Mouse (Mus musculus): ENCODE results near the gene Fxyd7.

The Fxyd7 gene

DNA sequence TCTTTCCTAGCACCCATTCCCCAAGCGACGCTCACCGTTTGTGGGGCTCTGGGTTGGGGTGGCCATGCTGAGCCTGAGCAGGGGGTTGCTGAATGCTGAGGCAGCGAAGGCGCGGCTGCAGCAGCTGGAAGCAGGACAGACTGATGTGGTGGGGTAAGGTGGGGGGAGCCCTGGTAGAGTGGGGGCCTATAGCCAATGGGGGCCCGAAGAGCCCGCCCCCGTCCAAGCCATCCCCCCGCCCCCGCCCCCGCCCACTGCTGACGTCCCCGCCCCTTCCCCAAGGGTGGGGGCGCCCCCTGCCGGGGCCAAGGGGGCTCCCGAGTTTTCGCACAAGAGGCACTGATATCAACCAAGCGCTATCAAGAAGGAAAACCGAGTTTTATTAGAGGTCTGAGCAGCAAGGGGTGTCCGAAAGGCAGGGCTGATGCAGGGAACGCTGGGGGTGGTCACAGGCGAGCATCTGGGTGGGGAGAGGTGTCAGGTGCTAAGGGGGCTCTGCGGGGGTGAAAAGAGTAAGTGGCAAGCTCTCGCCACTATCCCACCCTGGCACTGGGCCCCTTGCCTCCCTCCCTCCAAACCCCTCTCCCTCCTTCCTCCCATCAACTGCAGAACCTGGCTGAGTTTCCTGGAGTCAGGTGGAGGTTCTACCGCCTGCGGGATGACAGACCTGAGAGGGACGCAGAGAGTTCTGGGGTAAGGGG, at the start of gene Fxyd7:
Fxyd7 (minus strand) TSS at position 147 of the 701 bp plus-strand sequence.
- peak in 1 of 2 experiments; percentile 29 for DNase-seq

DNA sequence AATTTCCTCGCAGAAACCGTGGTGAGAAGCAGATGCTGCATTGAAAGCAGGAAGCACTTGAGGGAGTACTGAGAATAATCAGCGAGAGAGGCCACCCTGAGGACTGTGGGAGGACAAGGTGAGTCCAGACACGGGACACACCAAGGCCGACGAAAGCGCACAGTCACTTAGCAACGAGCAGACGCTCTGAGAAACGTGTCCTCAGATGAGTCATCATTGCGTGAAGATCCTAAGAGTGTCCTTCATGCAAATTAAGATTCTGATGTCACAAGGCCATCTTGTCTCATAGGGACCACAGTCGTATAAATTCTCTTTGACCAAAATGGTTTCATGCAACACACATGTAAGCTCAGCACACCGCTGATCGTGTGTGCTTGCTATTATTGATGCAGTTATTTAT, 49.5 kb upstream of the Fxyd7 start:
- DNase-seq = no peak

DNA sequence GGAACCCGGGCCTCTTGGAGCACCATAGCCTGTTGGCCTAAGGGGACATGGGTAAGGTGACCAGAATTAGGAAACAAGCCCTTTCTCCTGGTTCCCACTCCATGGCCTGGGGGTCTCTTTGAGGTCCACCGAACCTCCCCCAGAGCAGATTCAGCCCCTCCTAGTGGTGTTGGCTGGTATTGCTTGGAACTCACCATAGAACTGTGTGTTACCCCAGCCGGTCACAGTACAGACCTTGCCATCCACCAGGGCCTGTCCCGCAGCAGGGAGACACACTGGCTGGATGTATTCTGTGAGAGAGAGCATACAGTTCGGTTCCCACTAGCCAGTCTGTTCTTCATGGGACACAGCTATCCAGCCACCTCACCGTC, 48.3 kb upstream of the Fxyd7 start:
- DNase-seq = no peak

DNA sequence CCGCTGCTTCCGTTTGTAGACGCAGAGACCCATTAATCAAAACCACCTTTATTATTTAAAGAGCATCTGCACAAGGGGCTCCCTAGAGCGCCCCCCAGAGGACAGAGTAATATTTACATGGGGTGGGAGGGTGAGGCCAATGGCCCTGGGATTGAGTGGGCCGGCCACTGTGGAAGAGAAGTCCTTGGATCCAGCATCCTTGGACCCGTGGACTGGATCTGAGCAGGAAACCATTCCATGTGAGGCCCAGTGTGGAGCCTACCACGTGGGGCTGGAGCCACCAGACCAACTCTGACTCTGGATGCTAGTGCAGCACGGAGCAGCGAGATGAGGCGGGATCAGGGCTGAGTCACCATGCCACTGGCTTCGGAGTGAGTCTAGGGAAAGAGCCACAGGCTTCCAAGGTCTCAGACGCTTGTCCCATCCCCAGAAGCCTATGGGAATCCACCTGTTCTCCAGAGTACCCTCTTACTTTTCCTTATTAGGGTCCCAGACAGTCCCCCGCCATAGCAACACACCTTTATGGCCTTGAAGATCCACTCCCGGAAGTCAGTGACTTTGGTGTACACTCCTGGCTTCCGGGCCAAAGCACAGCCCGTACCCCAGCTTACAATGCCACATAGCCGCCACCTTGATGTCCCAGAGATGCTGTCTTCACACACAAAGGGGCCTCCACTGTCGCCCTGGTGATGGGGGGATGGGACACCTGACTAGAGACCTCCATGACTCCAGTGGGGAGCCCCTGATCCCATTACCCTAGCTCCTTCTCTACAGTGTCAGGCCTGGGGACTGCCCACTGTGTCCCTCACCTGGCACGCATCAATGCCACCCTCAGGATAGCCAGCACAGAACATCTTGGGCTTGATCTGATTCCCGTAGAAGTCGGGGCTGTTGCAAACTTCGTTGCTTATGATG, 47.7 kb upstream of the Fxyd7 start:
- DNase-seq = peak in 1 of 2 experiments; percentile 49

DNA sequence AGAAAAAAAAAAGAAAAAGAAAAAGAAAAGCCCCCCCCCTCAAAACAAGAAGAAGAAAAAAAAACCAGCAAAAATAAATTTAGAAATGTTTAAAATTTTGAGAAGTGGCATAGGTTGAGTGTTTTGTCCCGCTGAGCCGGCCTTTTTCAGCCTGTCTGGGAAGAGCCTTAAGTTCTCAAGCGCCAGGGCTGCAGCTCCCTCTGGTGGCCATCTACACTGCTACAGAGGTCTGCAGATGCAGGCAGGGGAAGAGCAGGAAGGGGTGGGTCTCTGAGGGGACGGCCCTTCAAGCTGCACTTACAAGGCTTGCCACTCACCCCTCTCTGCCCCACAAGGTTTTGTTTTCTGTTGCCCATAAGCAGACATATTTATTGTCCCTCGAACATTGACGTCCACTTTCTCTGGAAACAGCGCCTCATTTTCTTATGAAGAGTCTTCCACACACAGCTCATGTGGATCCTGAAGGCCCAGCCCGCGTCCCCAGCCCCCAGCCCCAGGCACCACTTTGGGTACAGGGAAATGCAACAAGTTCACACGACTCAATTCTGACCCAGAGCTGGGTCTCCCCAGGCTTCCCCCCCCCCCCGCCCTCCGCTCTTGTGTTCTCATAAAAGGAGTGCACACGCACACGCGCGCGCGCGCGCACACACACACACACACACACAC, 46.4 kb upstream of the Fxyd7 start:
- DNase-seq = peak; percentile 93 to 97

DNA sequence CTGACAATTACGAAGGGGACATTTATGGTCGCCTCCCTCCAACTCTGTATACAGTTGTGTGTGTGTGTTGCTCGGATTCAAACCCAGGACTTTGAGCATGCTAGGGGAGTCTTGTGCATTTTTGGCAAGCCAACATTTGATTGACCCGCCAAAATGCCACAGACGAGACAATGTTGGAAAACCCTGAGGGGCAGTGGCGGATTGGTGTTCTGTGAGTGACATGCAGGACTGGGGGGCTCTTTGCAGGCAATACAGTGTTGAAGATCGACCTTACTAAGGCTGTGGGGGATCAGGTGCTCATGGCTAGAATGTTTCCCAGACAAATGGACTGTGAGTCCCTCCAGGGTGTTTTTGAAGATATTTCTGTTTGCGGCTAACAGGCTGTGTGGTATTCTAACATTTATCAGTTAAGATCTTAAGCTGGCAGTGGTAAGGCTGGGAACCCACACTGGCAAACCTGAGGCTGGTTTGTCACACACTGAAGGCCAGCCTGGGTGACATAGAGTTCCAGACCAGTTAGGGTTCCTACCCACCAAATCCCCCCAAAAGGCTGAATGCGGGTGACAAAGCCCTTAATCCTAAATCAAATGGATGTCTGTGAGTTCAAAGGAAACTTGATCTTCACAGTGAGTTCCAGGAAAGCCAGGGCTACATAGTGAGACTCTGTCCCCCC, 45.8 kb upstream of the Fxyd7 start:
- DNase-seq = no peak

DNA sequence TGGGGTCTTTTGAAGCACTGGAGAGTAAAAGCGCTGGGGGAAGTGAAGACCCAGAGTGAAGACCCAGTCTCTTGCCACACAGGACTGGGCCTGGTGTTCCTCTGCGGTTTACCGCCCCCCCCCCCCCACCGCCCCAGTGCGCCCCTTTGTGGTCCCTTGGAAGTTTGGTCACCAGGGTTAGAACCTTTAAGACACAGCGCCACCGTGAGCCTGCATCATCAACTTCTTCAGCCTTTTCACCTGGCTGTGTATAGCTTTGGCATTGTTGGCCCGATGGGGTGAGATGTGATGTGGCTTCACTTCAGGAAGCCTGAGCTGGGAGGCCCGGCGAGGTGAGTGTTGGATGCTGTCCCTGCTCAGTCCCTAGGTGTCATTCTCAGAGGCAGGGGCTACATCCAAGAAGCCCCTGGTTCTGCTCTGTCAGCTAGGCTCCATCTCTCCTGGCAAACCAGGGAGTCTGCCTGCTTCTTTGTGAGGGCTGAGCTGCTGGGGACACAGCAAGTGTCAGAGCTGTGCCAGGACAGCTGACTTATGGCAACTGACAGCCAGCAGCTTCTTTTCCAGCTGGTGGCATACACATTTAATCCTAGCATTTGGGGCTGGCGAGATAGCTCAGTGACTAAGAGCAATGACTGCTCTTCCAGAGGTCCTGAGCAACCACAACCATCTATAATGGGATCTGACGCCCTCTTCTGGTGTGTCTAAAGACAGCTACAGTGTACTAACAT, 43.7 kb upstream of the Fxyd7 start:
- DNase-seq = no peak

DNA sequence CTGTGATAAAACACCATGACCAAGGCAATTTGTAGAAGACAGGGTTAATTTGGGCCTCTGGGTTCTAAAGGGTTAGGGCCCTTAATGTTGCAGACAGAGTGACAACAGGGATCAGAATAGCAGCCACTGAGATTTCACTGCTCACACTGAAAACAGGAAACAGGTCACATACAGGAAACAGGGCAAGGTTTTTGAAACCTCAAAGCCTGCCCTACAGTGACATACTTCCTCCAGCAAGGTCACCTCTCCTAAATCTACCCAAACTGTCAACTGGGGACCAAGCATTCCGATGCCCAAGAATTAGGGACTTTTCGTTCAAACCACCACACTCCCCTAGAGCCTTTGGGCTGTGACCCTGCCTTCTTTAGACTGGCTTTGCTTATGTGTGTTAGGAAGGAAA, 38.5 kb upstream of the Fxyd7 start:
- no peak for DNase-seq

DNA sequence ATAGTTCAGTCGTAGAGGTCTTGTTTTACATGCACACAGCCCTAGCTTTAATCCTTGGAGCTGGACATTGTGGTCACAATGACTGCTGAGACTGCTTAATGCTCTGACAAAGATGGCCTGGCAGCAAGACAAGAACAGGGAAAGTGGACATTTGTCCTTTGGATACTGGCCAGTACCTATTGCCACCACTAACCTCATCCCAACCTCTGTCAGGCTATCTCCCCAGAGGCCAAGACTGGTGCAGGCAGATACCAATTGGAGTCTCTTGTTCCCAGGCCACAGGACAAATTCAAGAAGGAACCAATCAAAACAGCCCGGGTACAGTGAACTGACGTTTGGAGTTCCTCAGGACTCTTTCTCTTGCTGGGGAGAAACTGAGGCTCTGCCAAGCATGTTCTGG, 36.9 kb upstream of the Fxyd7 start:
- no peak for DNase-seq

DNA sequence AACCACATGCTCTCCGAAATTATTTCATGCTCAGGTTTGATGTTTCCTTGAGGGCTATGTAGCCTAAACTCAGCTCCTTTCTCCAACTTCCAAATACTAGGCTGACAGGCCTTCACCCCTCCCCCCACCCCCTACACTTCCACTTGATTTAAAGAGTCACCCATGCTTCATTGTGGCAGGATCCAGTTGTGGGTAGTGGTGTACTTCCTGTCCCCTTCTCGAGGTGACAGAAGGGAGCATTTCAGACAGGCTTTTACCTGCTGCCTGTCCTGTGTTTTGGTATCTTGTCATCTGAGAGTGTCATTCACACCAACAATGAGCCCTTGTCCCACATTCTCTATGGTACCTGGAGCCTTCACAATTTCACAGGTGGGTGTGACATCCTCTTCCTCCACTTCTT, 36.0 kb upstream of the Fxyd7 start:
- no peak for DNase-seq

DNA sequence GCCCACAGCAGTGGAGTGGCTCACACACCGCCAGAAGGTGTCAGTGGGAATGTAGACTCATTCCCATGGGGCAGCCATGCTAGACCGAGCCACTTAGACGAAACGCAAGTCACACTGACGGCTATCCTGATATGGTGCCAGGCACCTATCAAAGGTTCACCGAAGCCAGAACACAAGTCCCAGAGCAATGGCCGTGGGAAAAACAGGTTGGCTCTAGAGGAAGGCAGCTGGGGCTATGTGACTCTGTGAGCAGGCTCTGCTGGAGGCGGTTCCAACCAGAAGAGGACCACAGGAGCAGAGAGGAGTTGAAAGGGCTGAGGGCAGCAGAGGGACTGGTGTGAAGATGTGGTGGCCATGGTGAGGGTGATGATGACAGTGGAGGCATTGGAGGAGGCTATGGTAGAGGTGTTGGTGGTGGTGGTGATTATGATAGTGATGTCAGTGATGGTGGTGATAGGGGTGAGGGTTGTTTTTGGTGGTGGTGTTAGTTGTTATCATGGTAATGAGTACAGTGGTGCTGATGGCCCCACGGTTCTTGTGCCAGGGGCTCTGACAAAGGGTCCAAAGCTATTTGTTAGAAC, 35.0 kb upstream of the Fxyd7 start:
- DNase-seq = no peak

DNA sequence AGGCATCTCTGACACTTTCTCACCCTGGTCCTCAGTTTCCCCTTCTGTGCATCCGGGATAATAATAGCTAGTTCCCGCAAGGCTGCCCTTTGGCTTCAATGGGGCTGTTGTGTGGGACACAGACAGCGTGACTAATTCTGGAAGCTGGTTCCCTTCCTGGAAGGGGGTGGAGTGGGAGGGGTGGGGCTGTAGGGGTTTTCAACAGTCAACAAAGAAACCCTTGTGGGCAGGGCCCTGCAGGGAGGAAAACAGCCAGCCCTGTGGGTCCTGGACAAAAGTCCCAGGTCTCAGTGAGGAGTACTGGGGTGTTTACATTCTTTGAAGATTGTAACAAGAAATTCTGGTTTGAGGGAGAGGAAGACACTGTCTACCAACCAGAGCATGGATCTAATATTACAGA, 33.9 kb upstream of the Fxyd7 start:
- DNase-seq = peak; percentile 28 to 64

DNA sequence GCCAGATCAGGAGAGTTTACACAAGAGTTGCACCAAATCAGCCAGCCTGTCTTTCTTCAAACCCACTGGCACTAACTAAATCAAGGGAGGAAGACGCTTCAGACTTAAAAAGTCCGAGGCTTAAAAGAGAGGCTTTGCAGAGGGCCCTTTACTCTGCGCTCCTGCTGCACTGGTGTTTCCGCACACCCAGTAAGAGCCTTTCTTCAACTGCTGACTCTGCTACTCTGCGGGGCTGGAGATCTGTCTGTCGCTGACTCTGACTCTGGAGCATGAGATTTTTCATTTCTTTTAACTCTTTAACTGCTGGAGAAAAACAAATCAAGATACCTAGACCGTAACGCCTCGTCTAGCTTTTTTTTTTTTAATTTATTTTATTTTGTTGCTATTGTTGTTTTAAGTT, 32.9 kb upstream of the Fxyd7 start:
- no peak for DNase-seq

DNA sequence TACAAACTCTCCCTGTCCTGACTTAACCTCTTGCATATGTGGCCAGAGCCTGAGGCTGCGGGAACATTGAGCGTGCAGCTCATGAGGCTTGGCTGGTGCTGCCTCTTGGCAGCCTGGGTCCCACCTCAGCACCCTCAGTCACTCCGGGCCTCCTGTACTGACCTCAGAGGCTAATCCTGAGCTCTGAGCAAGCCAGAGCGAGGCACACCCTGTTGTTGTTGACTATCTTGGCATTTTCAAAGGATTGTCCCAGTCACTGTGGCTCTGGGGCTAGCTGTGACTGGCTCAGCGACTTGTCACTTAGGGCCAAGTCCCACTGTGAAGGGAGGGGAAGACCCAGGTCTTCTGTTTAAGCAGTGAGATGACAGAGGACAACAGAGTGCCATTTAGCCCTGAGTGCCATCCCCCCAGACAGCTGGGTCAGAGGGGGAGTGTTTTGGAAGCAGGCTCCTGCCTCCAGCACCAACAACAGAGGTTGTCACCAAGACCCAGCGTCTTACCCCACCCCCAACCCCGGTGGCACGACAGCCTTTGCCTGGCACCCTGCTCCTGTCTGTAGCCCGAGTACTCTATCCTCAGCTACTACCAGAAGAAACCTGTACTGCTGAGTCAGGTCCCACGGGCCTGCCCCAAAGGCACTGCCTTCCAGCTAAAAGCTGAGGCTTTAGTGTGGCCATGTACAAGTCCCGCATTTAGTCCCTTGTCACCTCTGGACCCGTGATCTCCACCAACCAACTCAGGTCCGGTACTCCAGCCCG, 31.7 kb upstream of the Fxyd7 start:
- peak; percentile 14 to 75 for DNase-seq

DNA sequence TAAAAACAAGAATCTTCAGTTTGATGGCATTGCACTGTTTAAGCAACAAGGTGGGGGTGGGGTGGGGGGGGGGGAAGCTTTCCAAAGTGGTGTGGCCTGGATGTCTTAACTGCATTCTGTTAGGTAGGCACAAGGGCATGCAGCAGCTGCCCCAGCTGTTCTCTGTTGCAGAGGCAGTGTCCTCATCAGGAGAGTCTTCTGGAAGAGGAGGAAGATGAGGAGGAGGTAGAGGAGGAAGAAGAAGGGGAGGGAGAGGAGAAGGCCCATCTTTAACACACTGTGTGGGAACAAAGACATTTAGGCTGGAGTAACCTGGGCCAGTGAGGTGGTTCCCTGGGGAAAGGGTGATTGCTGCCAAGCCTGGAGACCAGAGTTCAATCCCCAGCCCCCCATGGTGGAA, 30.8 kb upstream of the Fxyd7 start:
- no peak for DNase-seq

DNA sequence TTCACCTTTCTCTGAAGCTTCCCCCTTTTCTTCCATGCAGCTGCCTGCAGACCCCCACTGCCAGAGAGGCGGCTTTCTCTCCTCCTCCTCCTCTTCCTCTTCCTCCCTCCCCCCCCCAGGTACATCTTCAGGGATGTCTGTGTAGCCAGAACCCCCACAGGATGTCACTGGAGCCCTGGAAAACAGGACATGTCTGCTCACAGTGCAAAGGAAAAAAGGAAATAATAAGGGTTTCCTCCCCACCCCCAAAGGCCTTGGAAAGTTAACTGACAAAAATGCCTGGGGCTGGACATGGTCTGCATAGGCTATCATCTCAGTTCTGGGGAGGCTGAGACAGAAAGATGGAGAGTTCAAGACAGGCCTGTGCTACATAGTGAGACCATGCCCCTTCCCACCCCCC, 29.8 kb upstream of the Fxyd7 start:
- no peak for DNase-seq

DNA sequence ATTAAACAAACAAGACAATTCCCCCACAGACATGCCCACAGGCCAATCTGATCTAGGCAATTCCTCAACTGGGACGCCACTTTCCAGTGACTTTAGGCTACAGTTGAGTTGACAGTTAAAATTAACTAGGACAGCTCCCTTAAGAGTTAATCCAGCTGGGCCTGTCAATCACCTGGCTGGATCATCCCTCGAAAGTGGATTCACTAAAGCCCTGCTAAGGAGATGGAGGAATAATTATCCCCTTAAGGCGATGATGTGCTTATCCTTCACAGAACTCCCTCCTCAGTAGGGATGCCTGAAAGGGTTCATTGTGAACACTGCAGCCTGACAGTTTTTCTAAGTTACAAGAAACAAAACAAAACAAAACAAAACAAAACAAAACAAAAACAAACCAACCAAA, 29.3 kb upstream of the Fxyd7 start:
- DNase-seq = no peak

DNA sequence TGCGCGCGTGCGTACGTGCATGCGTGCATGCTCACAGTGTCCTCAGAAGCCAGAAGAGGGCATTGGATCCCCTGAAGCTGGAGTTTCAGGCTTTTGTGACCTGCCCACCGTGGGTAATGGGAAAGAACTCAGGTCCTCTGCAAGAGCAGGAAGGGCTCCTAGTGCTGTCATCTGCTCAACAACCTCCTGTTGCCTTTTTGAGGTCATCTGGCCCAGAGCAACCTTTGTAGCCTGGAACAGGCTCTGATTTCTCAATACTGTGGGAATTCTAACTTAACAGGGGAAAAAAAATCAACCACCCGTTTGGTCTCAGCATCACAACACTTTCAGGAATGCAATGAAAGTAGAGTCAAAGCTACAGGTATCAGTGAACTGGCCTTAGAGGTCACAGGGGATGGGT, 28.4 kb upstream of the Fxyd7 start:
- DNase-seq = no peak

DNA sequence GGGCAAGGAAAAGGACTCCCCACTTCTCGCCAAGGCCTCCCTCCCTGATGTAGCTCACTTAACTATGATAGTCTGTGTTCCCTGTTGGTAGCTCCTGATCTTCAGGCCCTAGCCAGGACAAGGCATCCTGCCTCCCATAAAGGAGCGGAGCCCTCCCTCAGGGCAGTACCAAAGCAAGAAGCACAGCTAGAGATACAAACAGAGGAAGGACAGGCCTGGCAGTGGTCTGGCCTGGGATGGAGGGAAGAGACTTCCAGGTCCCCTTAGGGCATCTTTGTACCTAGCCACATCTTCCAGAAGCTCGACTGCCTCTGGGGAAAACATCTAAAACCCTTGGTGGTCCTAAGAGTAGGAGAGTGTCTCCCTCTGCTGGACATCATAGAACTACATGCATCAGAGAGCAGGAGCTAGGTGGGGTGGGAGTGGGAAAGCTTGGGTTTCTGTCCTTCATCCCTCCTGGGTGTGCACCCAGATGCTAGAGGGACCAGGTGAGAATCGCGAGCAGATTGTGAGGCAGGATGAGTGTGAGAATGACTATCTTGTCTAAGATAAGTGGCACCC, 26.7 kb upstream of the Fxyd7 start:
- peak in 1 of 2 experiments; percentile 56 for DNase-seq

DNA sequence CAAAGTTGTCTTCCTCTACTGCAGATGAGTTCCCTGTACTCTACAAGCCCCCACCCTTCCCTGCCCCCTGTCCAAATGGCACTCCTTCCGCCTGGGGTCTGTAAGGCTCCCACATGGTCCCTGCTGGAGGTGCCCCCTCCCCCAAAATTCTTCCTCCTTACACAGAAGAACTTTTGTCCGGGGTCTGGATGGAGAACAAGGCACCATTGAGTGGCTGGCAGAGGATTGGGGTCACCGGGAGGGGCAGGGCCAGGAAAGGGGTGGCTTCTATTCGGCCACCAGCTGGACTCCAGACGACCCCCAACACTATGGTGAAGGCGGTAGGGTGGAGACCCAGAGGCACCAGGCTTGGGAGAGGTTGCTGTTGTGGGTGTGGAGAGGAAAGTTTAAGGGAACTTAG, 26.2 kb upstream of the Fxyd7 start:
- DNase-seq = no peak

DNA sequence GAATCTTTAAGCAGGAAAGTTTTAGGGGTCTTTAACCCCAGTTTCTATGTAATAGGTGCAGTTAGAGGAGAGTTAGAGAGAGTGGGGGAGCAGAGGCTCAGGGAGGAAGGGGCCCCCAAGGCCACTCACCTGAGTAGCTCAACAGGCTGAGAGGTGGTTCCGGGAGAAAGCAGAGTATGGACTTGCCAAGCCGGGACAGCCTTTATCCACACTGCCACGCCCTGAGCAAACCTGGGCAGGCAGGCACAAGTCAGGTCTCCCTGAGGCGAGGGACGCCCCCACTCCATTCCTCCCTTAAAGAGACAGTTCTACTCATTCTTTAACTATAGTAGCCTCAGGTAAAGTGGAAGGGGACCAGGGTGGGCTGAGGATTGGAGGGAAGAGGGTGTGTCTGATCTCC, 25.2 kb upstream of the Fxyd7 start, which contains the start of gene Fxyd3:
Fxyd3 (minus strand) TSS at position 213 of the 400 bp plus-strand sequence.
- DNase-seq = no peak

Measured in kidney, postnatal 25 days (tissue).